Mouse (Mus musculus) bone marrow macrophage, adult 2 months (primary cell): ENCODE results near the gene Tec.

Experiments
- CTCF ChIP-seq: IDR thresholded peaks from 2 replicates; pipeline ENCODE4 v1.5.1; 2012; ENCODE audit warnings: low read depth, mild to moderate bottlenecking, low read length, moderate library complexity
- POLR2A ChIP-seq: IDR thresholded peaks from 2 replicates; pipeline ENCODE4 v1.6.1; 2012; ENCODE audit warnings: mild to moderate bottlenecking, low read depth, low read length, borderline replicate concordance

DNA sequence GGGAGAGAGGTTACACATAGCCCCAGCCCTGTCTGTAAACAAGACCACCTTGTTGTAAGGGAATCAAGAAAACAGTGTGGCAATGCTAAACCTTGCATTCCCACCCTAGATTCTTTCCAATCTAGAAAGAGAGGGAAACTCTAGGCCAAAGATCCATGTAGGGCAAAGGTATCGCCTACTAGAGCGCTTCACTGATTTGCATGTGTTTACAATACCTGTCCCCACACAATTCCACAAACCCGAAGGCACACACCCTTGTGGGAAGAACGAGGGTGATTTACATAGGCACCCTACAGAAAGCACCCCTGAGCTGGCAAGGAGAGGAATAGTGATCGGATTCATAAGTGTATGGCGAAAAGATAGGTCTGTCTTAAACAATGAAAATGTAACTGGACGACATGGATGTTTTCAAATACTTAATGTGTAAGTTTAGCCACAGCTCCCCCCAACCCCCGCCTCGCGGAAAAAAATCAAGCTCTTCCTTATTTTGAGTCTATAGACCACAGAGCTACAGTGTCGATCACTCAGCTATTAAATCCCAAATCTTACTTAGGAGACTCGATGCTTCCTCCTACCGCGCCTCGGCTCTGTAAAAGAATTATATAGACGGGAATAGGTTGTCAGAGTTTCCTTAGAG is 1.1 kb downstream of the Tec start:
- TF ChIP-seq POLR2A (no peak), CTCF (no peak)
